Mouse (Mus musculus): ENCODE measurements around the gene Hspa1l. TPM values are rescaled to one million over a fixed set of nuclear protein-coding genes. Genes with fewer than 3 reads are reported as not detected.
"Not testable (repeated sequence)": the region's sequence is repeated elsewhere in the genome, so short reads cannot be mapped to it uniquely, and the experiment has no call there.

Gene Hspa1l
- polyA plus RNA-seq, 1 experiment from 2014 or later = 0.55 TPM

DNA sequence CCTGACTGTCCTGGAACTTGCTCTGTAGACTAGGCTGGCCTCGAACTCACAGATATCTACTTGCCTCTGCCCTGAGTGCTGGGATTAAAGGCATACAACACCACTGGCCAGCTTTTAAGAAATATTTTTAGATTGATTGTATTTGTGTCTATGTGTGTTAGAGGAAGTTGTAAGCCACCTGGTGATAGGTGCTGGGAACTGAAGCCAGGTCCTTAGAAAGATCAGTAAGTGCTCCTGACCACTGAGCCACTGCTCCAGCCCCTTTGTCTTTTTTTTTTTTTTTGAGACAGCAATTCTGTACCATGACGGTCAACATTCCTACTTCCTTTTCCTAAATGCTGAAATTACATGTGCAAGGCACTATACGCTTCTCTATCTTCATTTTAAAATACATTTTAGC, 19.2 kb upstream of the Hspa1l start:
- peak overlapping the region; percentile 97; the same call in 1 of the 2 replicates for H3K4me2 ChIP-seq (replicated peaks)
- no peak overlapping the region for H3K4me3 ChIP-seq (replicated peaks)

DNA sequence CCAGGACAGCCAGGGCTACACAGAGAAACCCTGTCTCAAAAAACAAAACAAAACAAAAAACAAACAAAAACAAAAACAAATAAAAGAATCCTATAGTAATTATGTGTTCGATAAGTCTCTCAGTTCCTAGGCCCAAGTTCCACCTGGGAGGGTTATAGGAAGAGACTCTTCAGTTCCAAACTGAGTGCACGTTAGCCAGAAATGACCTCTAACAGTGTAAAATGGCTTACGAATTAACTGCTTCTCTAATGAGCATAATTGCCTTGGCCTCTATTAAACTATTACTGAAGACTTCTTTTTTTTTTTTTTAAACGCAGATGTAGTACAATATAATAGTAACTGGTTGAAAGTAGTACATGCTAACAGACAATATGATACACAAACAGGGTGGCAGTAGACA, 18.6 kb upstream of the Hspa1l start:
- Histone ChIP-seq H3K4me2 (replicated peaks) (no peak overlapping the region), H3K4me3 (replicated peaks) (no peak overlapping the region), H3K9ac (replicated peaks) (no peak overlapping the region), H3K27ac (no peak overlapping the region), H3K4me1 (replicated peaks) (peaks cover 18% of the 10 kb centered on the region), H3K9me3 (no peaks in the 10 kb centered on the region), H3K27me3 (peaks cover 22% of the 10 kb centered on the region), H3K36me3 (peaks cover 17% of the 10 kb centered on the region)
- no peak for ATAC-seq
- 92% methylated on average over 4 of the region's 4 CpGs for WGBS

More for the DNA sequence above, 19.2 kb upstream of the Hspa1l start:
- H3K36me3 ChIP-seq = peaks cover 17% of the 10 kb centered on the region
- H3K4me1 ChIP-seq (replicated peaks) = peaks cover 18% of the 10 kb centered on the region
- 90% methylated on average over 3 of the region's 3 CpGs for WGBS
- H3K9ac ChIP-seq (replicated peaks) = no peak overlapping the region
- no peaks in the 10 kb centered on the region for H3K9me3 ChIP-seq
- H3K27ac ChIP-seq = no peak overlapping the region
- no peak for ATAC-seq
- H3K27me3 ChIP-seq = peaks cover 22% of the 10 kb centered on the region

DNA sequence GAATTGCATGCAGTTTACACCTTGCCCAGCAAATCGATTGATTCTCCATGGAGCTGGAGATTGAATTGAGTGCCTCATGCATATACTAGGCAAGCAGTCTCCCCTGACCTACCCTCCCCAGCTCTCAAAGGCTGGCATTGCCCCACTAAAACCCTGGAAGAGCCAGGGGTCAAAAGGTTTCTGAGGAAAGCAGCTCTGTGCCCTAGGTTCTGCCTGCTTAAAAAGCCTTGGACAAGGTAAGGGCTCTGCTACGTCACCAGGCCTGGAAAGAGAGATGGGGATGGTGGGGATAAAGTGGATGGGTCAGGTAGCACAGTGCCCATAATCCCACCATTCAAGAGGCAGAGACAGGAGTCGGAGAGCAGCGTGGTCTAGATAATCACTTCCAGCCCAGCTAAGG, 17.7 kb upstream of the Hspa1l start:
- no peak overlapping the region; the same call in 1 of the 2 replicates for H3K9ac ChIP-seq (replicated peaks)
- ATAC-seq = no peak

DNA sequence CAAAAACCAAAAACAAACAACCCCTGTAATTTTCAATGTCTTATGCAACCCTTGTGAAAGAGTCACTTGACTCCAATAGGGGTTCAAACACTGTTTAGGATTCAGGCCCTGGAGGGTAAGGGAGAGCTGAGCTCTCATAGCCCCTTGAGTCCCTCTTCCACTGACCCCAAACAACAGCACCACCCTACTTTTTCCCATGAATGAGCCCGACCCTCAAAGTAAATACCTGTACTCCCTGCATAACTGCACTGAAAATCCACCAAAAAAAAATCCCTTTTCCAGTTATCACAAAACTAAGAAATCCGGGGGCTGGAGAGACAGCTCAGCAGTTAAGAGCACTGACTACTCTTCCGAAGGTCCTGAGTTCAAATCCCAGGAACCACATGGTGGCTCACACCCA, 16.6 kb upstream of the Hspa1l start:
- Histone ChIP-seq H3K4me2 (replicated peaks) (no peak overlapping the region), H3K27me3 (peaks cover 34% of the 10 kb centered on the region), H3K27ac (no peak overlapping the region), H3K4me3 (replicated peaks) (no peak overlapping the region), H3K9ac (replicated peaks) (no peak overlapping the region), H3K9me3 (no peaks in the 10 kb centered on the region), H3K36me3 (peaks cover under 1% of the 10 kb centered on the region; the same call in 1 of the 2 replicates), H3K4me1 (replicated peaks) (peaks cover 16% of the 10 kb centered on the region)
- ATAC-seq = no peak
- WGBS = 81% methylated on average over 3 of the region's 3 CpGs

More for the DNA sequence above, 17.7 kb upstream of the Hspa1l start:
- no peaks in the 10 kb centered on the region for H3K9me3 ChIP-seq
- no peak overlapping the region for H3K4me3 ChIP-seq (replicated peaks)
- H3K36me3 ChIP-seq = peaks cover 11% of the 10 kb centered on the region
- H3K4me2 ChIP-seq (replicated peaks) = no peak overlapping the region
- WGBS = 82% methylated on average over 4 of the region's 4 CpGs
- peaks cover 25% of the 10 kb centered on the region for H3K27me3 ChIP-seq
- no peak overlapping the region for H3K27ac ChIP-seq
- peaks cover 21% of the 10 kb centered on the region for H3K4me1 ChIP-seq (replicated peaks)

DNA sequence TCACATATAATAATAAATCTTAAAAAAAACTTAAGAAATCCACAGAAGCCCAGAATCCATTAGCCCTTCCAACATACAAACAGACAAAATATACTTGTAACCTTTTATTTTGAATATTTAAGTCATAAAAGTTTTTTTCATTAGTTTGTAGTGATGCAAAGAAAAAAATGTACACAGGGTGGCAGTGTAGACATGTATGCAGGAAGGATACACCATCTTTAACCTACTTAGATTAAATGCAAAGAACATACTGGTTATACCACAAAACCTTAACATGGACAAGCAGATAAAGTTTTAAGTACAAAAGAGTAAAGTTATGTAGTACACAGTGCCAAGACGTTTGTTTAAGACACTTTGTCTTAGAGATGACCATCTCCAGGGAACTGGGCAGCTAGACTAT, 16.2 kb upstream of the Hspa1l start:
- no peak overlapping the region for H3K4me2 ChIP-seq (replicated peaks)
- no peak overlapping the region for H3K27ac ChIP-seq
- H3K9me3 ChIP-seq = no peaks in the 10 kb centered on the region
- peaks cover 39% of the 10 kb centered on the region for H3K27me3 ChIP-seq
- H3K9ac ChIP-seq (replicated peaks) = no peak overlapping the region
- H3K4me3 ChIP-seq (replicated peaks) = no peak overlapping the region
- 37% methylated on average over 1 of the region's 1 CpGs for WGBS
- H3K36me3 ChIP-seq = no peaks in the 10 kb centered on the region
- no peak for ATAC-seq
- H3K4me1 ChIP-seq (replicated peaks) = peaks cover 12% of the 10 kb centered on the region; the same call in 1 of the 2 replicates

DNA sequence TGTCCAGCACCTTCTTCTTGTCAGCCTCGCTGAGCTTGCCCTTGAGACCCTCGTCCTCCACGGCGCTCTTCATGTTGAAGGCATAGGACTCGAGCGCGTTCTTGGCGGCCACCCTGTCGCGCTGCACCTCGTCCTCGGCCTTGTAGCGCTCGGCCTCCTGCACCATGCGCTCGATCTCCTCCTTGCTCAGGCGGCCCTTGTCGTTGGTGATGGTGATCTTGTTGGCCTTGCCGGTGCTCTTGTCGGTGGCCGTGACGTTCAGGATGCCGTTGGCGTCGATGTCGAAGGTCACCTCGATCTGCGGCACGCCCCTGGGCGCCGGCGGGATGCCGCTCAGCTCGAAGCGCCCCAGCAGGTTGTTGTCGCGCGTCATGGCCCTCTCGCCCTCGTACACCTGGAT, 15.2 kb upstream of the Hspa1l start:
- not testable (repeated sequence) for H3K4me3 ChIP-seq (replicated peaks); H3K27ac ChIP-seq; H3K9ac ChIP-seq (replicated peaks); H3K4me2 ChIP-seq (replicated peaks); H3K9me3 ChIP-seq; ATAC-seq; H3K36me3 ChIP-seq
- Histone ChIP-seq H3K4me1 (replicated peaks) (peaks cover 12% of the 10 kb centered on the region; the same call in 1 of the 2 replicates), H3K27me3 (peaks cover 47% of the 10 kb centered on the region)
- 26% methylated on average over 35 of the region's 40 CpGs for WGBS

DNA sequence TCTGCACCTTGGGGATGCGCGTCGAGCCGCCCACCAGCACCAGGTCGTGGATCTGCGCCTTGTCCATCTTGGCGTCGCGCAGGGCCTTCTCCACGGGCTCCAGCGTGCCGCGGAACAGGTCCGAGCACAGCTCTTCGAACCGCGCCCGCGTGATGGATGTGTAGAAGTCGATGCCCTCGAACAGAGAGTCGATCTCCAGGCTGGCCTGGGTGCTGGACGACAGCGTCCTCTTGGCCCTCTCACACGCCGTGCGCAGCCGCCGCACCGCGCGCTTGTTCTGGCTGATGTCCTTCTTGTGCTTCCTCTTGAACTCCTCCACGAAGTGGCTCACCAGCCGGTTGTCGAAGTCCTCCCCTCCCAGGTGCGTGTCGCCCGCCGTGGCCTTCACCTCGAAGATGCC, 14.5 kb upstream of the Hspa1l start:
- not testable (repeated sequence) for H3K36me3 ChIP-seq; H3K9me3 ChIP-seq; H3K4me3 ChIP-seq (replicated peaks); H3K9ac ChIP-seq (replicated peaks); H3K27ac ChIP-seq; H3K4me2 ChIP-seq (replicated peaks); ATAC-seq
- Histone ChIP-seq H3K4me1 (replicated peaks) (peaks cover 12% of the 10 kb centered on the region; the same call in 1 of the 2 replicates), H3K27me3 (peaks cover 51% of the 10 kb centered on the region)
- WGBS = 33% methylated on average over 31 of the region's 40 CpGs

DNA sequence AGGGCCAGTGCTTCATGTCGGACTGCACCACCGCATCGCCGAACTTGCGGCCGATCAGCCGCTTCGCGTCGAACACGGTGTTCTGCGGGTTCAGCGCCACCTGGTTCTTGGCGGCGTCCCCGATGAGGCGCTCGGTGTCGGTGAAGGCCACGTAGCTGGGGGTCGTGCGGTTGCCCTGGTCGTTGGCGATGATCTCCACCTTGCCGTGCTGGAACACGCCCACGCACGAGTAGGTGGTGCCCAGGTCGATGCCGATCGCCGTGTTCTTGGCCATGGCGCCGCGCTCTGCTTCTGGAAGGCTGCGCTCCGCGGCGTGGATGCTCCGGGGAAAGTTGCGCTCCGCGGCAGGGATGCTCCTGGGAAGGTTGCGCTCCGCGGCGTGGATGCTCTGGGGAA, 13.8 kb upstream of the Hspa1l start:
- peak; percentile 55; the same call in 1 of the 2 replicates for ATAC-seq
- peak overlapping the region; percentile 40 for H3K4me3 ChIP-seq (replicated peaks)
- WGBS = 1% methylated on average over 32 of the region's 47 CpGs
- H3K9ac ChIP-seq (replicated peaks); H3K9me3 ChIP-seq; H3K27ac ChIP-seq; H3K36me3 ChIP-seq: not testable (repeated sequence)
- peak overlapping the region; percentile 64 for H3K4me2 ChIP-seq (replicated peaks)
- peaks cover 12% of the 10 kb centered on the region; the same call in 1 of the 2 replicates for H3K4me1 ChIP-seq (replicated peaks)
- peaks cover 55% of the 10 kb centered on the region for H3K27me3 ChIP-seq

DNA sequence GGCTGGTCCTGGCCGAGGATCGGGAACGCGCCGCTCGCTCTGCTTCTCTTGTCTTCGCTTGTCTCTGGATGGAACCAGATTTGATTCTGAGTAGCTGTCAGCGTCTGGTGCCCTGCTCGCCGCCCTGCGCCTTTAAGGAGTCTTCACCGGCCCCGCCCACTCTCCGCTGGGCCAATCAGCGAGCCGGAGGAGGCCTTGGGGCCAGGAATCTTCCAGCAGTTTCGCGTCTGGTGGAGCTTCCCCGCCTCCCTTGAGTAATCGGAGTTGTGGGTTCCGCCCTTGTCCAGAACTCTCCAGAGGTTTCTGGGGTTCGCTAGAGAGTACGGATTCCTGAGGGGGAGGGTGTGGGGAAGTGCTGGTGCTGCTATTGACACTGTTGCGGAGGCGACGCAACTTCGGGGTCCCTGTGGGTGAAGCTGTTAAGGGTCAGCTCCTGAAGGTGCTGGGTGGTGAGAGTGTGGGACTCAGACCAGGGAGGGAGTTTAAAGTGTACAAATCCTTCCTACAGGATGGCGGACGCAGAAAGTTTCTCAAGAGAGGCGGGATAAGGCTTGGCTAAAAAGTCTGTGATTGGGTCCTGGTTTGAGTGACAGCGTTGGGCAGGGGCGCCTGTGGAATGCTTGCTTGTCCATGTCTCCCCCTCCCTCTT, 13.2 kb upstream of the Hspa1l start, which contains the start of gene Hspa1b:
Gene Hspa1b, minus strand, starts transcription at position 109 of the 649 bp plus-strand sequence.
- peak within 1 kb of the TSS; percentile 64 for H3K4me2 ChIP-seq (replicated peaks)
- peak; percentile 95 for ATAC-seq
- H3K27me3 ChIP-seq = peaks cover 55% of the 10 kb centered on the region
- 0% methylated on average over 27 of the region's 32 CpGs for WGBS
- H3K4me1 ChIP-seq (replicated peaks) = peaks cover 12% of the 10 kb centered on the region; the same call in 1 of the 2 replicates
- H3K4me3 ChIP-seq (replicated peaks) = peak within 1 kb of the TSS; percentile 40
- not testable (repeated sequence) for H3K9me3 ChIP-seq, H3K36me3 ChIP-seq, H3K27ac ChIP-seq
- peak within 1 kb of the TSS; percentile 40 for H3K9ac ChIP-seq (replicated peaks)

DNA sequence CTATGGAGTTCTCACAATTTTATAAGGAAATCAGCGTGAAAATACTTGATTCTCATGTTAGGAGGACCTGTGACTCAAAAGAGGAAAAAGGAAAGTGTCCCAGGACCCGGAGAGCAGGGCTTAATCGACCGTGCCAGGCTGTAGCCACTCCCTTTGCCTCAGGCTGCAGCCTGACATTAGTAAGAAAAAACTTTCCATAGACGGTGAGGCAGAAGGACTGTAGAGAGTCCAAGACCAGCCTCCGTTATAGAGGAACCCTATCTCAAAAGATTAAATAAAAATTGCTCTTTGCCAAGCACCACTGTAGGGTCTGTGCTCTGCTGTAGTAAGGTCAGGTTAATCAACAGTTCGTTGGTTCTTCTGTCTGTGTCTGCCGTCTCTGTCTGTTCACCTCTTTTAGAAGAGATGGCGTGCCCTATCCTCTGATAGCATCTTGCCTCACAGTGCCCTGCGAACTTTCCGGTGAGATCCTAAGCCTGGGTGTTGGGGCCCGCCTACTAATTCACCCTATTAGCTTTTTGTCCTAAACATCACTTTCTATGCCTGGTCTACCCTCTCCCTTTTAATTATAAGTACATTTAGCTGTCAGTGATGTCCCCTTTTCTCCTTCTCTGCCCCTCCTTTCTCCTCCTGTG, 12.5 kb upstream of the Hspa1l start:
- Histone ChIP-seq H3K4me3 (replicated peaks) (peak overlapping the region; percentile 40), H3K9me3 (no peaks in the 10 kb centered on the region), H3K27ac (no peak overlapping the region), H3K4me2 (replicated peaks) (peak overlapping the region; percentile 64), H3K9ac (replicated peaks) (no peak overlapping the region; the same call in 1 of the 2 replicates), H3K36me3 (no peaks in the 10 kb centered on the region), H3K4me1 (replicated peaks) (peaks cover 12% of the 10 kb centered on the region; the same call in 1 of the 2 replicates), H3K27me3 (peaks cover 54% of the 10 kb centered on the region)
- 15% methylated on average over 12 of the region's 12 CpGs for WGBS
- ATAC-seq = no peak

DNA sequence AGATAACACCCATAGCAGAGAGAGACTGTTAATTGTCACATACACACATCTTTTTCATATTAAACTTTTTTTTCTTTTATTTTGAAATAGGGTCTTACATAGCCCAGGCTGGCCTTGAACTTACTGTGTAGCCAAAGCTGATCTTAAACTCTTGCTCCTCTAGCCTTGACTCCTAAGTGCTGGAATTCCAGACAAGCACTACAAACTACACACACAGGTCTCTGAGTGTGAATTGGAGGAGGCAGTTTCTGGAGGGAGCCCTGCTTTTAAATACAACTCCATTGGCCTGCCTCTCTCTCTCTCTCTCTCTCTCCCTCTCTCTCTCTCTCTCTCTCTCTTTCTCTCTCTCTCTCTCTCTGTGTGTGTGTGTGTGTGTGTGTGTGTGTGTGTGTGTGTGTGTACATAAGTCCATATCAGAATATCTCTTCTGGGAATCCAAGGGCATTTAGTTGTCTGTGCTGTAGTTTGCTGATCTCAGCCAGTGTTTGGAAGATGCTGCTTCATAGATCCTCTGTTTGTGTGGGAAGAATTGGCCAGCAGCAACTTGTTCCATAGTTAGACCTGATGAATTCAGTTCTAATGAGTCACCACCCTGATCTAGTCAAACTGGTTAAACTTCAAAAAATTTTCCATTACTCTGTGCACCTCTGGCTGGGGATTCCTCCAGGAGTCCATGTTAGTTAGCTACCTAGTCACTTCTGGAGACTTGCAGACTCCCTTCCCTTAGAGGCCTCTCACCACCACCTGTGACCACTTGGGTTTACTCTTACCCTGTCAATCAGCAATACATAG, 11.6 kb upstream of the Hspa1l start:
- Histone ChIP-seq H3K27me3 (peaks cover 45% of the 10 kb centered on the region), H3K9me3 (no peaks in the 10 kb centered on the region), H3K36me3 (no peaks in the 10 kb centered on the region), H3K27ac (no peak overlapping the region), H3K4me1 (replicated peaks) (peaks cover 12% of the 10 kb centered on the region; the same call in 1 of the 2 replicates), H3K4me2 (replicated peaks) (no peak overlapping the region), H3K9ac (replicated peaks) (no peak overlapping the region), H3K4me3 (replicated peaks) (no peak overlapping the region)
- no peak for ATAC-seq

DNA sequence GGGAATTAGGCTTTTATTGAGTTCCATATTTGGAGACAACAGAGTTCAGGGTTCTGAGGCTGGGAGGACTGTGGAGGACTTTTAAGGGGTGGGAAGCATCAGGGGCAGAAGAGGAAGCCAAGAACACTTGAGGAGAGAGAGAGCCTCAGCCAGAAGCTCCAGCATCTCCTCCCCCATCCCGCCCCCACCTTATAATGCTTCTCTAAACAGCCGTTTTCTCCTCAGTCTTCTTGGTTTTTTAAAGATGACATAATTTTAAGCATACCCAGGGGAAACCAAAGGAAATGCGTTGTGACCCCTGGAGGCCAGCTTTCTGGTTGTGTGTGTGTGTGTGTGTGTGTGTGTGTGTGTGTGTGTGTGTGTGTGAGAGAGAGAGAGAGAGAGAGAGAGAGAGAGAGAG, 10.4 kb upstream of the Hspa1l start:
- Histone ChIP-seq H3K27me3 (peaks cover 36% of the 10 kb centered on the region), H3K4me3 (replicated peaks) (no peak overlapping the region), H3K36me3 (no peaks in the 10 kb centered on the region), H3K4me2 (replicated peaks) (no peak overlapping the region), H3K4me1 (replicated peaks) (peaks cover 12% of the 10 kb centered on the region; the same call in 1 of the 2 replicates), H3K27ac (no peak overlapping the region), H3K9me3 (no peaks in the 10 kb centered on the region), H3K9ac (replicated peaks) (0 out of 2 replicates have a peak overlapping the region, but pooled peaks have one; percentile 14)
- WGBS = 35% methylated on average over 3 of the region's 3 CpGs
- no peak for ATAC-seq
